Mouse (Mus musculus) neural tube, embryonic 14.5 days (tissue): ENCODE measurements at regions not wholly inside any gene's neighbourhood (a gene's known extent, or its start where the extent isn't known, plus 50 kb on each side); places are given as distances from the start of the nearest gene placed in this dataset.

Experiments
- ATAC-seq: fragments of 200-750 bp; cut with Nextera tagmentation; 2 replicates; pipeline ENCODE4 v1.8.0; 2017; ENCODE audit warnings: low read depth, mild to moderate bottlenecking, moderate TSS enrichment, moderate library complexity
- H3K27ac ChIP-seq: fragments of 300-500 bp; sonication (generic); 2 replicates; pipeline ENCODE4 v1.5.1; 2014; ENCODE audit warnings: low read depth, mild to moderate bottlenecking, control low read depth, low read length, moderate library complexity, mixed read lengths
- H3K27me3 ChIP-seq: fragments of 300-500 bp; sonication (generic); 2 replicates; pipeline ENCODE4 v1.6.1; 2014; ENCODE audit warnings: low read length; ENCODE audit not compliant: control insufficient read depth, insufficient read depth
- H3K36me3 ChIP-seq: fragments of 300-500 bp; sonication (generic); 2 replicates; pipeline ENCODE4 v1.6.1; 2014; ENCODE audit warnings: low read length, mixed read lengths; ENCODE audit not compliant: control insufficient read depth, insufficient read depth
- H3K4me1 ChIP-seq: fragments of 300-500 bp; sonication (generic); 2 replicates; pipeline ENCODE4 v1.6.1; 2014; ENCODE audit warnings: low read length; ENCODE audit not compliant: control insufficient read depth, insufficient read depth
- H3K4me2 ChIP-seq: fragments of 300-500 bp; sonication (generic); 2 replicates; pipeline ENCODE4 v1.6.1; 2014; ENCODE audit warnings: mild to moderate bottlenecking, low read depth, low read length, control low read depth
- H3K4me3 ChIP-seq: fragments of 300-500 bp; sonication (generic); 2 replicates; pipeline ENCODE4 v1.5.1; 2014; ENCODE audit warnings: low read depth, low read length, control low read depth, mixed read lengths
- H3K9ac ChIP-seq: fragments of 300-500 bp; sonication (generic); replicated peaks from 2 replicates; pipeline ENCODE4 v1.6.1; 2014; ENCODE audit warnings: low read depth, mild to moderate bottlenecking, control low read depth, low read length, mixed read lengths
- H3K9me3 ChIP-seq: fragments of 300-500 bp; sonication (generic); 2 replicates; pipeline ENCODE4 v1.6.1; 2016; ENCODE audit warnings: low read length; ENCODE audit not compliant: control insufficient read depth
- WGBS: fragments of 180-500 bp; shearing (Covaris S2); extraction: QIAGEN DNeasy Blood & Tissue Kit; methylation state at CpG from one replicate; pipeline ENCODE4 v1.1.7; 2014; 5-methylcytosine and 5-hydroxymethylcytosine counted together

DNA sequence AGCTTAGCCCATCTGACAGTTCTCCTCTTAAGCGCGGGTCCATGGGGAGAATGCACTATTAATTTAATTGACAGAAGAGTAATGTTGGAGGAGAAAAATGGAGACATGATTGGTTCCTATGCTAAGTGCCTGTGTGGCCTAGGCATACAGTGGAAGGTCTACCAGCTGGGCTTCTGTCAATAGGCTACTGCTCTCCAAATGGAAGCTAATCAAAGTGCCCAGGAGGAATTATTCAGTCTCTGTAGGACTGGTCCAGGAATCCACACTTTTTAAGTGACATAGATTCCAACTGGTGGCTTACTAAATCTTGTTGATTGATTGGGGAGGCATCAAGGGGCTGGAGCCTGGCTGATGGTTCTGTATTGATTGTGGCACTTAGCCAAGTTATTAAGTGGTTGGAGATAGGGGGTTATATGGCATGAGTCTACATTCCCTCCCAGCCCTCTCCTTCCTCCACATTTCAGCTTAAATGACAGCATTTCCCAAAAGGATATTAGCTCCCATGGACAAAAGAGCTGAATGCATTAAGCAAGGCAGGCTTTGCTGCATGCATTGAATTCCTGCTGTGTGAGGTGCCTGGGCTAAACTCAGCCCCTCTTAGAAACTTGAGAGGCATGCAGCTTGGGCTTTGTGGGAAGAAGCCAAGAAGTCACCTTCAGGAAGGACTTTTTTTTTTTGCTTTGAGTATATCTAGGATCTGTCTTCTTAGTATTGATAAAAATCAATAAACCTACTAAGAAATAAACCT, 75.0 kb upstream of the Pirt start:
- WGBS: 62% methylated on average over 2 of the region's 2 CpGs
- ATAC-seq: peak; percentile 60
- H3K9ac ChIP-seq: no peak overlapping the region

DNA sequence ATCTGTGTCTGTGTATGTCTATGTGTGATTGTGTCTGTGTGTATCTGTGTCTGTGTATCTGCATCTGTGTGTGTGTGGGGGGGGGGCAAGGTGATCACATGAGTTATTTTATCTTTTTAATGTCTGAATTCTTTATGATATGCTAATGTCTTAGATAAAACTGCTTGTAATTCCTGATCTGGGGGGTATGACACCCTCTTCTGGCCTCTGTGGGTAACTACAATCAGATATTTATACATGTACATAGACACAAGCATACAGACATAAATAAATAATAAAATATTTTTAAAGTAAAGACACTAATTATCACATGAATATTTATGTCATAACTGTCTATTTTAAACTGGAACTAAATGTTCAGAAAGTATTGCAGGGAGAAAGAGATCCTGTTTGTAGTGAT, 66.5 kb upstream of the Pirt start:
- ATAC-seq: no peak
- H3K9me3 ChIP-seq: no peaks in the 10 kb centered on the region

More for the DNA sequence above, 75.0 kb upstream of the Pirt start:
- H3K27me3 ChIP-seq: no peaks in the 10 kb centered on the region
- H3K9me3 ChIP-seq: no peaks in the 10 kb centered on the region
- no peak overlapping the region for H3K4me3 ChIP-seq
- no peaks in the 10 kb centered on the region for H3K36me3 ChIP-seq
- no peak overlapping the region for H3K27ac ChIP-seq
- no peaks in the 10 kb centered on the region for H3K4me1 ChIP-seq
- no peak overlapping the region for H3K4me2 ChIP-seq

DNA sequence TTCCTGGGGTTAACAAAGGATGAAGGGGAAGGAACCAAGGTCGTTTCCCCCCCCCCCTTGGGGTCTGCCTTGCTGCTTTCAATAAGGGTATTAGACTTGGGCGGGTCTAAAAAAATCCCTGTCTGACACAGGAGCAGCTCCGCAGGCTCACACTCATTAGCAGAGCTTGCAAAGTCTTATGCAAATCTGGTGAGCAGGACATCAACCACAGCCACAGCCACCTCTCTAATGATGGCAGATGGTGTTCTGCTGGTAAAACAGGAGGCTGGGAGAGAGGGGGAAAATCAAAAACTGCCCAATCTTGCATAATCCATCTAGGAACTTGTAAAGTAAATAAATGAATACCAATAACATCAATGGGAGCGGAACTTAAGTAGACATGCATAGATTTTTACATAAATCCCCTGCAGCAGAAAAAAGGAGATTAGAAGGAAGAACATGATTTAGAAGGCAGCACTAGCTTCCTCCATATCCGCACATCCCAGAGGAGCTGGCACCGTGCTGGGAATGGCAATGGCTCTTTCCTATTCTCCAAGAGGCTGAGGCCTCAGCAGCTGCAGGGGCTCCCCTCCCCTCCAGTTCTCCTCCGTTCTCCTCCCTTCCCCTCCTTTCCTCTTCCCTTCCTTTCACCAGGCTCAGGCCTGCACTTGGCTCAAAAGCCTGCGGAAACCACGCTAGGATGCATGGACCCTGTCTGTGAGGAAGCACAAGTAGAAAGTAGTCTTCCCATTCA, 65.6 kb upstream of the Pirt start:
- Histone ChIP-seq H3K9me3 (no peaks in the 10 kb centered on the region), H3K36me3 (no peaks in the 10 kb centered on the region), H3K4me1 (no peaks in the 10 kb centered on the region), H3K4me2 (no peak overlapping the region), H3K27ac (no peak overlapping the region), H3K4me3 (no peak overlapping the region), H3K27me3 (no peaks in the 10 kb centered on the region), H3K9ac (no peak overlapping the region)
- peak; percentile 41; the same call in 1 of the 2 replicates for ATAC-seq
- 27% methylated on average over 9 of the region's 9 CpGs for WGBS

More for the DNA sequence above, 66.5 kb upstream of the Pirt start:
- Histone ChIP-seq H3K4me2 (no peak overlapping the region), H3K4me1 (no peaks in the 10 kb centered on the region), H3K27me3 (no peaks in the 10 kb centered on the region), H3K27ac (no peak overlapping the region), H3K36me3 (no peaks in the 10 kb centered on the region), H3K4me3 (no peak overlapping the region), H3K9ac (no peak overlapping the region)
